Mouse (Mus musculus) heart, postnatal 0 days (tissue): ENCODE measurements around the gene Eef1akmt3. TPM values are rescaled to one million over a fixed set of nuclear protein-coding genes. Genes with fewer than 3 reads are reported as not detected.
A peak's percentile ranks its signal among the peaks of the same experiment; 100 is the strongest.

ENCODE experiments used
- ATAC-seq: fragments of 200-750 bp; cut with Nextera tagmentation; 2 replicates; pipeline ENCODE4 v1.8.0; 2017; ENCODE audit warnings: low read depth, moderate number of reproducible peaks, moderate library complexity; ENCODE audit not compliant: insufficient read depth
- DNase-seq: peaks from one replicate; pipeline ENCODE4 v3.0.0-alpha.2; 2016; ENCODE audit warnings: low spot score
- H3K27ac ChIP-seq: fragments of 300-500 bp; sonication (generic); 2 replicates; pipeline ENCODE4 v1.5.1; 2014; ENCODE audit warnings: low read depth, mild to moderate bottlenecking
- H3K27me3 ChIP-seq: fragments of 300-500 bp; sonication (generic); 2 replicates; pipeline ENCODE4 v1.6.1; 2014; ENCODE audit warnings: low read length, mixed read lengths; ENCODE audit not compliant: control insufficient read depth, insufficient read depth
- H3K36me3 ChIP-seq: fragments of 300-500 bp; sonication (generic); replicated peaks from 2 replicates; pipeline ENCODE4 v1.6.1; 2014; ENCODE audit warnings: low read length, mixed read lengths; ENCODE audit not compliant: control insufficient read depth, insufficient read depth
- H3K4me1 ChIP-seq: fragments of 300-500 bp; sonication (generic); 2 replicates; pipeline ENCODE4 v1.6.1; 2014; ENCODE audit warnings: antibody characterized with exemption; ENCODE audit not compliant: control insufficient read depth, insufficient read depth
- H3K4me2 ChIP-seq: fragments of 300-500 bp; sonication (generic); 2 replicates; pipeline ENCODE4 v1.6.1; 2014; ENCODE audit warnings: low read depth, mild to moderate bottlenecking, low read length, moderate library complexity
- H3K4me3 ChIP-seq: fragments of 300-500 bp; sonication (generic); 2 replicates; pipeline ENCODE4 v1.5.1; 2014; ENCODE audit warnings: low read depth, low read length
- H3K9ac ChIP-seq: fragments of 300-500 bp; sonication (generic); replicated peaks from 2 replicates; pipeline ENCODE4 v1.6.1; 2014; ENCODE audit warnings: low read depth, low read length, mixed read lengths
- H3K9me3 ChIP-seq: fragments of 300-500 bp; sonication (generic); replicated peaks from 2 replicates; pipeline ENCODE4 v1.6.1; 2016; ENCODE audit warnings: low read length; ENCODE audit not compliant: control insufficient read depth
- CTCF ChIP-seq: IDR thresholded peaks from 2 replicates; pipeline ENCODE4 v1.5.1; 2016; ENCODE audit warnings: antibody characterized with exemption, control low read depth, low read depth
- EP300 ChIP-seq: IDR thresholded peaks from 2 replicates; pipeline ENCODE4 v1.6.1; 2016; ENCODE audit warnings: antibody characterized with exemption, low read depth
- WGBS: fragments of 180-500 bp; shearing (Covaris S2); extraction: QIAGEN DNeasy Blood & Tissue Kit; methylation state at CpG from one replicate; pipeline ENCODE4 v1.1.7; 2014; 5-methylcytosine and 5-hydroxymethylcytosine counted together
- polyA plus RNA-seq: library from polyadenylated mRNA; unstranded; fragments of >200 nt; fragmentation: Nextera tagmentation; extraction: Ambion mirVana; gene quantifications from 2 replicates; pipeline ENCODE4 v1.2.1, GENCODE M21; 2015
- total RNA-seq: library from RNA; depleted of rRNA; stranded (reverse); fragments of >200 nt; gene quantifications from 2 replicates; pipeline ENCODE4 v1.2.3, GENCODE M21; 2014; ENCODE audit warnings: low replicate concordance

Eef1akmt3 gene
- total and polyA plus RNA-seq, 2 experiments from 2014 or later: 0.18 TPM; not detected in 1

GRCm38 (mm10) chr10:127048608-127049394, 7.5 kb upstream of the Eef1akmt3 start:
- peak overlapping the region; percentile 25 for H3K4me3 ChIP-seq
- DNase-seq (no peak), ATAC-seq (no peak)
- peaks cover 7% of the 10 kb centered on the region; the same call in 1 of the 2 replicates for H3K36me3 ChIP-seq
- H3K4me2 ChIP-seq: peak overlapping the region; percentile 33
- H3K9ac ChIP-seq: no peak overlapping the region
- no peak overlapping the region for H3K27ac ChIP-seq
- H3K27me3 ChIP-seq: peaks cover 46% of the 10 kb centered on the region
- no peaks in the 10 kb centered on the region for H3K9me3 ChIP-seq
- H3K4me1 ChIP-seq: no peaks in the 10 kb centered on the region
- WGBS: 5% methylated on average over 35 of the region's 35 CpGs
- TF ChIP-seq CTCF (no peak), EP300 (no peak)

GRCm38 (mm10) chr10:127047954-127048353, 6.6 kb upstream of the Eef1akmt3 start, which contains the start of gene Cyp27b1:
Gene Cyp27b1, plus strand, starts transcription at chr10:127048250.
- no peak for DNase-seq
- Histone ChIP-seq H3K9ac (no peak within 1 kb of the TSS), H3K27ac (no peak within 1 kb of the TSS), H3K4me2 (peak within 1 kb of the TSS; percentile 33), H3K9me3 (no peaks in the 10 kb centered on the region), H3K27me3 (peaks cover 46% of the 10 kb centered on the region), H3K4me1 (no peaks in the 10 kb centered on the region), H3K36me3 (peaks cover 7% of the 10 kb centered on the region; the same call in 1 of the 2 replicates), H3K4me3 (peak within 1 kb of the TSS; percentile 25)
- 22% methylated on average over 5 of the region's 5 CpGs for WGBS
- TF ChIP-seq CTCF (no peak), EP300 (no peak)
- no peak for ATAC-seq

GRCm38 (mm10) chr10:127043187-127043586, 1.9 kb upstream of the Eef1akmt3 start:
- Histone ChIP-seq H3K27ac (no peak overlapping the region), H3K9me3 (no peaks in the 10 kb centered on the region), H3K4me2 (no peak overlapping the region), H3K4me1 (peaks cover 11% of the 10 kb centered on the region; the same call in 1 of the 2 replicates), H3K9ac (no peak overlapping the region), H3K27me3 (peaks cover 16% of the 10 kb centered on the region), H3K36me3 (peaks cover 7% of the 10 kb centered on the region; the same call in 1 of the 2 replicates), H3K4me3 (no peak overlapping the region)
- ATAC-seq: no peak
- 89% methylated on average over 6 of the region's 6 CpGs for WGBS
- TF ChIP-seq CTCF: no peak
- TF ChIP-seq EP300: no peak
- DNase-seq: no peak

- Histone ChIP-seq H3K4me3 (peak overlapping the region; percentile 79), H3K9ac (peak overlapping the region; percentile 49; the same call in 1 of the 2 replicates), H3K27ac (0 out of 2 replicates have a peak overlapping the region, but pooled peaks have one; percentile 49), H3K4me2 (peak overlapping the region; percentile 96), H3K27me3 (peaks cover 10% of the 10 kb centered on the region), H3K4me1 (peaks cover 11% of the 10 kb centered on the region; the same call in 1 of the 2 replicates), H3K9me3 (no peaks in the 10 kb centered on the region), H3K36me3 (peaks cover 7% of the 10 kb centered on the region; the same call in 1 of the 2 replicates)
- ATAC-seq: no peak
- TF ChIP-seq CTCF (no peak), EP300 (no peak)
- DNase-seq: no peak
- WGBS: 17% methylated on average over 5 of the region's 5 CpGs
Measured at GRCm38 (mm10) chr10:127042468-127043115, 1.3 kb upstream of the Eef1akmt3 start.

- H3K9me3 ChIP-seq: no peaks in the 10 kb centered on the region
- H3K4me1 ChIP-seq: peaks cover 11% of the 10 kb centered on the region; the same call in 1 of the 2 replicates
- peaks cover 7% of the 10 kb centered on the region; the same call in 1 of the 2 replicates for H3K36me3 ChIP-seq
- peak overlapping the region; percentile 96 for H3K4me2 ChIP-seq
- peak overlapping the region; percentile 79 for H3K4me3 ChIP-seq
- peaks cover 10% of the 10 kb centered on the region; the same call in 1 of the 2 replicates for H3K27me3 ChIP-seq
- H3K9ac ChIP-seq: peak overlapping the region; percentile 49
- TF ChIP-seq EP300 (no peak), CTCF (no peak)
- WGBS: under 1% methylated on average over 44 of the region's 44 CpGs
- peak; percentile 76 for DNase-seq
- H3K27ac ChIP-seq: 0 out of 2 replicates have a peak overlapping the region, but pooled peaks have one; percentile 49
- peak; percentile 89 for ATAC-seq
Measured at GRCm38 (mm10) chr10:127041774-127042338, 543 bp upstream of the Eef1akmt3 start.
